Mouse (Mus musculus) testis, postnatal 14 days (tissue): ENCODE data around the gene Slc25a11.

Experiments
- DNase-seq: peaks from one replicate; pipeline ENCODE4 v3.0.0; 2021; ENCODE audit warnings: low spot score

The Slc25a11 gene

DNA sequence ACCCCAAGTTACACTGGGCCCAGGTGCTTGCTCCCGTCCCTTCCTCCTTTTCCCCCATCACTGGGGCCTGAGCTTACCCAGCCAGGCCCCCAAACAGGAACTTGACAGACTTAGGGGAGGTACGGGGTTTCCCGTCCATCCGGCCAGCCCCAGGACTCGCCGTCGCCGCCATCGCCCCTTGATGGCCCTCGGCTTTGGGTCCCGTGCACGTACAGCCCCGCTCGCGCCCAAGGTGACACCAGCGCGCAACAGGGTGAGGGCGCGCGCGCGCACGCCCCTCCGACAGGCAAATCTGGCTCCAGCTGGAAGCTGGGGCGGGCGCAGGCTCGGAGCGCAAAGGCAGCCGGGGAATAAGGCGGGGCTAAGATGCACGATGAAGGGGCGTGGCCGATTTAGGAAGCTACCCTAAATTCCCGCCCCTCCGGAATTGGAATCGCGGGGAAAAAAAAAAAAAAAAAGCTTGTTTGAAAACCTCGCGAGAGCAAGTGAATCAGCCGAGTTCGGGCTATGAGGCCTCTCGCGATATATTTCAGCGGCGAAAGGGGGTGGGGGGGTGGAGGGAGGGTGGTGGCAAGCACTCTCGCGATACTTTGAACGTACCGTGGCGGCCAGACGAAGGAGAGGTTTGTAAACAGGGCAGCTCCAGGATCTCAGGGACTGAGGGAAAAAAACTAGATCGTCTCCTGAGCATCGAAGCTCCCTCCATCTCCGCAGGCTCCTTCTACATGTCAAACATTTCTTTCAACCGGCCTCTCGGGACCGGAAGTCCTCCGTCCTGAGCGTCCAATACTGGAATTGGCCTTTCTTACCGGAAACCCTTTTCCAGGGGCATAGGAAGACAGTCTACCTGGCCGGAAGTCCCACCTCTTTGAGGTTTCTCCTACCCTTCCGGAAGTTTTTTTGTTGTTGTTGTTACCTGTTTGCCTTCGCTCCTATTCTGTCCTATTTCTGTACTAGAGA, at the start of gene Slc25a11, which contains the start of gene Rnf167:
Gene Slc25a11, minus strand, starts transcription at position 789 of the 960 bp plus-strand sequence.
Gene Rnf167, plus strand, starts transcription at position 545 of the 960 bp plus-strand sequence.
- peak; percentile 97 for DNase-seq

DNA sequence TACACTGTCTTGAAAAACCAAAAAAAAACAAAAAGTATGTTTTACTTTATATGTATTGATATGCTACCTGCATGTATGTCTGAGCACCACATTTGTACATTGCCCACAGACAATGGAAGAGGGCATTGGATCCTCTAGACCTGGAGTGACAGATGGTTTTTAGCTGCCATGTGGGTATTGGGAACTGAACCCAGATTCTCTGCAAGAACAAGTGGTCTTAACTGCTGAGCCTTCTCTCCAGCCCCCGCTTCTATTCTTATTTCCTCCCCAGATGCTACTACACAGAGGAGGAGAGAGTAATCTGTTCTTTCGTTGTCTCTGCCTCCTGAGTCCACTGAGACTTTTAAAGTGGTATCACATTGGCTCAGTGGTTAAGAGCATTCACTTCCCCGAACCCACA, 46.2 kb upstream of the Slc25a11 start:
- DNase-seq: no peak

- DNase-seq: no peak
These were observed 42.3 kb upstream of the Slc25a11 start for GRCm38 (mm10) chr11:70689578-70689977.

DNA sequence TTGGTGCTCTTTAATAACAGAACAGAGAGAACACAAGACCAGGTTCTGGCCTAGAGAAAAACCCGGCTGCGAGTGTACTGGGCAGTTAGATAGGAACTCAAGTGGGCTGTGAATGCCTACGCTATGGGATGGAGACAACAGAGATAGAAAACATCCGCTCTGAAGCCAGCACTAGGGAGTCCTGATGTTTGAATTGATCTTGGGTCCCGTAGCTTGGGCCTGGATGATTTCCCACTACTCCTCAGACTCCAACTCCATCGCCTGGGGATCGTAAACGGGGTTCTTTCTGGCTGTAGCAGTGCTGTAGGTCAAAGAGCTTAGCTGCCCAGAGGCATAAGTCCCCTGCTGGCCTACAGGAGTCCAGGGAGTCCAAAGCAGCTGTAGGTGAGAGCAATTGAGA, 41.1 kb upstream of the Slc25a11 start:
- DNase-seq: no peak

DNA sequence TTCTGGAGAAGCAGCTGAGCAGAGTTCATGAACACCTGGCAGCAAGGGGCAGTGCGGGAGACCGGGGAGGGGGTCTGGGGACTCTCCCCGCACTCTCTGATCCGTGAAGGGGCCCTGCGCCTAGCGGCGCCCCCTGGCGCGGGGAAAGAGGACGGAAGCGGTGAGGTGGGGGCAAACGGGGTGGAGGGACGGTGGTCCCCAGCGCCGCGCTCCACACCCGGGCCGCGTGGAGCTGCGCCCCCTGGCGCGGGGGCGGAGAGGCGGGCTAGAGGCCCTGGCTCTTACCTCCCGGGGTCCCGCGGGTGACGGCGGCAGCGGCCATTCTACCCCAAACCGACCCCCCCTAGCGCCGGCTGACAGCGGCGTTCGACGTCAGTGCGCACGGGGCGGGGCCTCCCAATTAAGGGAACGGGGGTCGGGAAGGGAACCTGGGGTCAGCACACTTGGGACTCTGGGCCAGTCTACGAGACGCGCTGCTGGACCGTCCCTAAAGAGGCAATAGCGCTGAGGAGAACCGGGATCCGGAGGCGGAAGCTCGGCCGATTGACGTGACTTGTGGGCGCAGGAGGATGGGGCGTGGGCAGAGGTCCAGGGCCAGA, 40.4 kb upstream of the Slc25a11 start, which contains the start of gene Camta2:
Gene Camta2, minus strand, starts transcription at position 505 of the 599 bp plus-strand sequence.
- peak; percentile 89 for DNase-seq

- no peak for DNase-seq
These were observed 39.8 kb upstream of the Slc25a11 start for GRCm38 (mm10) chr11:70686901-70687566.

- DNase-seq: no peak
These were observed 36.4 kb upstream of the Slc25a11 start for GRCm38 (mm10) chr11:70683640-70684039.

- no peak for DNase-seq
These were observed 34.8 kb upstream of the Slc25a11 start for GRCm38 (mm10) chr11:70681897-70682581.

DNA sequence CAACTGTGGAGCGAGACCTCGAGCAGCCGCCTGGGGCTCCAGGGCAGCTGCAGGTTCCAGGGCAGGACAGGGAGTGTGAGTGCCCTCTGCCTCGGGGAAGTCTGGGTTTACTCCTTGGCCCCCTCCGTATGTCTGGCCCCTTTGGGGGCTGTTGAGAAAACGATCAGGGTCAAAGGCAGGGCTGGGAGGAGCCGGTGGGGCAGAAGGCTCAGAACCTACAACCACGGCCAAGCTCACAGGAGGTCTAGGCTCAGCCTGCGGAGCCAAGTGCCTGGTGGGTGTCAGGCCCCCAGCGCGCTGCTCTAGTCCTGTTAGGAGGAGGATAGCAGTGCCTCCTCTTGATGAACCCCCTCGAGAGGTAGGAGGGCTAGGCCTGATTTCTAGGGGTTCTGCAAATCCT, 33.9 kb upstream of the Slc25a11 start:
- no peak for DNase-seq

GRCm38 (mm10) chr11:70679894-70680293, 32.6 kb upstream of the Slc25a11 start:
- no peak for DNase-seq

DNA sequence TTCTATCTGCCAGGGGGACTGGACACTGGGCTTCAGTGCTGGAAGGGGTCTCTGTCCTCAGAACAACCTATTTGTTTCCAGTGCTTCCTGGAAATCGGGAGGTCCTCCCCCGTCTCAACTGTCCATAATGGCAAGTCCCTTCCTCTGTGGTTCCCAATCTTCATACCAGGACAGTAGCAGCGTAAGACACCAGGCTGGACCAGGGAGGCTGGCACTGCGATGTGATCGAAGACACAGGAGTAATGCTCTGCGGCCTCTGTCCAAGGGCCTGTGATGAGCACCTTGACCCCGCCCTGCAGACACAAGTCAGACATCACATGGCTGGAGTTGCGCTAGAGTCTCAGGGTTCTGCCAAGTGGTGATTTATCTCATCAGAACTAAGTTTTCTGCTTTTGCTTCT, 32.1 kb upstream of the Slc25a11 start:
- no peak for DNase-seq

DNA sequence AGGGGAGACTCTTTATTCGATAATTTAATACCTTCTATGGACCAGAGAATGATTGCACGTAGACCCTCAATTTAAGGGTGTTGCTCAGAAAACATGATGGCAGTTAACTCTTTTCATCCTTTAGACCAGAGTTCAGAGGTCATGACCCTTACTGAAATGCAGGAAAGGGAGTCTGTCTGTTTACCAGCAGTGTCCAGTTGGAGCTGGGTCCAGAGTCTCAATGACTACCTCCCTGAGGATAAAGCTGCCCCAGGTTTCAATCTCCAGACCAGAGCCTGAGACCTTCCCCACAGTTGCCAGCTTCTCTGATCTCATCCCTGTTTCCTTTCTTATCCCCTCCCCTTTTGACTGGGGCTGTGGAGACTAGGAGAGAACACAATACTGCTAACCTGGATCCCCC, 31.3 kb upstream of the Slc25a11 start:
- DNase-seq: no peak

DNA sequence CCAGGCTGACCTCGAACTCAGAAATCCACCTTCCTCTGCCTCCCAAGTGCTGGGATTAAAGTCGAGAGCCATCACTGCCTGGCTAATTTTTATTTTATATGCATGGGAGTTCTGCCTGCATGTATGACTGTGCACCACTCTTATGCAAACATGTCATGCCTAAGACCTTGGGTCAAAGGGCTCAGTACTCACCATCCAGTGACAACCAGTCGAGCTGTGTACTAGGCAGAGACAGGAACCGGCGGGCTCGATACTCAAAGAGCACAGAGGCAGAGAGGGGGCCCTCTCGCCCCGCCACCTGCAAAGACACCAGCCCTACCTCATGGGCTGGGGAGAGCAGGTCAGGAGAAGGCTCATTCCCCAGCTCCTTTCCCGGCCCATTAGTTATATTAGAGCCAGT, 30.8 kb upstream of the Slc25a11 start:
- DNase-seq: no peak

DNA sequence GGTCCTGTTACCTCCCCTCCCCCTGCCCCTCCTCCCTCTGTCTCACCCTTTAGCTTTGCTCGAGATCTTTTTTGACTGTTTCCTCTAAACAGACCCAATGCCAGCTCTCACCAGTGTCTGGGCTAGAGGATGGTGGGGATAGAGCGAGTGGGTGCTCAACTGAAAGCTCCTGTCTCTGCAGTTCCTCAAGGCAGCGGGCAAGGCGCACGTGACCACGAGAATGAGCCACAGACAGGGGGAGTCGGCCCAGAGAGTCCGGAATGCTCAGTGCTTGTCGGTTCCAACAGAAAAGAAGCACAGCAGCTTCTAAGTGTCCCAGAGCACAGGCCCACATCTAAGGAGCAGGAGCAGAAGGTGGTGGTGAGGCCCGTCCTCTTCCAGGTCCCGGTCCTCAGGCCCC, 27.2 kb upstream of the Slc25a11 start:
- DNase-seq: no peak

DNA sequence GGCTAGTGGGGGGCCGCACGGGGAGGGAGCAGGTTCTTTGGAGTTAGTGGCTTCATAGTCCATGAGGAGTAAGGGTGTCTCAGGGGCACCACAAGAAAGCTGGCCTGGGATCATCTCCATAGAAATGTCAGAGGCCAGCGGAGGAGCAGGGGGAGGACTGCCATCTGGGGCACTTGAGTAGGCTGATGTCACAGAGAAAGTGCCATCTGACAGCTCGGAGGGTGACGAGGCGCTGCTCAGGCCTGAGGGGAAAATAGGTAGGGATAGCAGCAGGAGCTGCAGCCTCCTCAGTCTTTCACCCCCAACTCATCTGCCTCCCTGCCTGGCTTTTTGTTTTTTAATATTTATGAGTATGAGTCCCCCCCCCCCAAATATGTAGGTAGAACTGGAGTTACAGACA, 26.7 kb upstream of the Slc25a11 start:
- DNase-seq: no peak

- DNase-seq: no peak
These were observed 24.2 kb upstream of the Slc25a11 start for GRCm38 (mm10) chr11:70671333-70672047.

GRCm38 (mm10) chr11:70670483-70670882, 23.2 kb upstream of the Slc25a11 start:
- no peak for DNase-seq

- peak; percentile 72 for DNase-seq
These were observed 22.5 kb upstream of the Slc25a11 start for GRCm38 (mm10) chr11:70669582-70670345.

DNA sequence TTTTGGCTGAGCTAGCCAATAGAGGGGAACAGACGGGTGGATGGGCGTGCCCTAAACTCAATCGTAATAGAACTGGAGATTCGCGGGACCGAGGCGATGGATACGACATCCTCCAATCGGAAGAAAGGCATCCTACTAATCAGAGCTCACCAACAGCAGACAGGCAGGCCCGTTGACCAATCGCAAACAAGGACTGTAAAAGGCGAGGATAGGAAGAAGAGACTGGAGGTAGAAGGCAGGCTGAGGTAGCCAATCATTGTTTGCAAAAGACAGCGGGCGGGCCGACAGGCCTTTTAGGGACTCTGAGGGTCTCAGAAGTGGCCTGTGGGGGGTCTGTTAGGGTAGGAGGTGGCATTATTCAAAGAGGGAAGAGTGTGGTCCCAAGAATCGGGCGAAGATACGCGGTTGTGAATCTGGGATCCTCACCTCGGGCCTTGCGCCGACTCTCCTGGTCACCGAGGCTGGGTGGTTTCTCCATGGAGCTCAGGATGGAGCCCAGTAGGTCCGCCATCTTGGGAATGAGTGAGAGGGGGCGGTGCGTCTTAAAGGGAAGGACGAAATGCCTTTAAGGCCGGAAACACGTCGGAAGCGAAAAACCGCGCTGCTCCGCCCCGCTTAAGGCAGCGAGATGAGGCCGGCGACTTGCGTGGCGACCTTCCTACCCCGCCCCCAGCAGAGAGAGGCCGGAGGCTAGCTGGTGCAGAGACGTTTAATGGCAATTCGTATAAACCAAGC, 21.7 kb upstream of the Slc25a11 start, which contains the start of gene Spag7:
Gene Spag7, minus strand, starts transcription at position 646 of the 735 bp plus-strand sequence.
- peak; percentile 99 for DNase-seq

DNA sequence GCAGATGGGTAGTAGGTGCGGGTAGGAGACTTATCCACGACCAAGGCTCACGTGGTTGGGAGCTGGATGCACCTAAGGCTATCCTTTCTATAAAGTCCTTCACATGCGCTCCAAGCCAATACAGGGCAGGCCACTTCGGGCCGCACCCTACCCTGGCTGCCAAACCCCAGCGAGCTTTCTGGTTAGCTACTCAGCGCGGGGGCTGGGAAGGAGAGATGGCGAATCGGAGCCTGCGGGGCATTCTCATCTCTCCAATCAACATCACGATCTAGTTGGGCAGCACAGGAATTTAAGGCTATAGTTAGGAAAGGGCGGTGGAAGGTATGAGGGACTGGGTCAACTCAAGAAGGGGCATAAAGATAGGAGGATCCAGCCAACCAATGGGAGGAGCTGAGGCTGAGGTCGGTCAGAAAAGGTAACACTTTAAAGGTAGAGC, 21.1 kb upstream of the Slc25a11 start:
- DNase-seq: no peak
